Mouse (Mus musculus) ES-Bruce4 (cell line): ENCODE measurements around the gene Rabgap1. TPM values are rescaled to one million over a fixed set of nuclear protein-coding genes. Genes with fewer than 3 reads are reported as not detected.

Experiments used
- H3K27ac ChIP-seq: 2 replicates; pipeline ENCODE4 v1.5.1; 2012; ENCODE audit warnings: low read length, inconsistent platforms; ENCODE audit not compliant: insufficient read depth
- H3K27me3 ChIP-seq: 2 replicates; pipeline ENCODE4 v1.6.1; 2012; ENCODE audit warnings: mild to moderate bottlenecking, low read length, inconsistent platforms; ENCODE audit not compliant: control insufficient read depth, poor library complexity, insufficient read depth, severe bottlenecking
- H3K36me3 ChIP-seq: 2 replicates; pipeline ENCODE4 v1.6.1; 2012; ENCODE audit warnings: inconsistent platforms, mild to moderate bottlenecking, low read length, moderate library complexity; ENCODE audit not compliant: control insufficient read depth, poor library complexity, insufficient read depth, severe bottlenecking
- H3K4me1 ChIP-seq: one replicate; pipeline ENCODE4 v1.8.1; 2011; ENCODE audit warnings: low read length; ENCODE audit not compliant: control insufficient read depth, insufficient read depth
- H3K4me3 ChIP-seq: 2 replicates; pipeline ENCODE4 v1.5.1; 2011; ENCODE audit warnings: low read depth, mild to moderate bottlenecking, low read length
- H3K9ac ChIP-seq: 2 replicates; pipeline ENCODE4 v1.6.1; 2012; ENCODE audit warnings: low read depth, mild to moderate bottlenecking, inconsistent platforms; ENCODE audit not compliant: poor library complexity, severe bottlenecking
- H3K9me3 ChIP-seq: replicated peaks from 2 replicates; pipeline ENCODE4 v1.6.1; 2012; ENCODE audit warnings: mild to moderate bottlenecking, low read length, inconsistent platforms; ENCODE audit not compliant: control insufficient read depth, poor library complexity, insufficient read depth, severe bottlenecking
- CTCF ChIP-seq: IDR thresholded peaks from one replicate; pipeline ENCODE4 v1.8.1; 2011; ENCODE audit warnings: low read depth, low read length
- EP300 ChIP-seq: IDR thresholded peaks from 2 replicates; pipeline ENCODE4 v1.6.1; 2011; ENCODE audit warnings: low read depth, low read length; ENCODE audit not compliant: insufficient read depth
- POLR2A ChIP-seq: IDR thresholded peaks from one replicate; pipeline ENCODE4 v1.8.1; 2011; ENCODE audit warnings: low read length; ENCODE audit not compliant: insufficient read depth
- polyA plus RNA-seq: library from polyadenylated mRNA; stranded (reverse); fragments of >200 nt; gene quantifications from 2 replicates; pipeline ENCODE4 v1.2.4, GENCODE M21; 2011; ENCODE audit warnings: low read depth; ENCODE audit not compliant: missing spikeins, insufficient read depth, insufficient read length

Rabgap1 gene
- polyA plus RNA-seq, 1 experiment = 72.5 TPM

DNA sequence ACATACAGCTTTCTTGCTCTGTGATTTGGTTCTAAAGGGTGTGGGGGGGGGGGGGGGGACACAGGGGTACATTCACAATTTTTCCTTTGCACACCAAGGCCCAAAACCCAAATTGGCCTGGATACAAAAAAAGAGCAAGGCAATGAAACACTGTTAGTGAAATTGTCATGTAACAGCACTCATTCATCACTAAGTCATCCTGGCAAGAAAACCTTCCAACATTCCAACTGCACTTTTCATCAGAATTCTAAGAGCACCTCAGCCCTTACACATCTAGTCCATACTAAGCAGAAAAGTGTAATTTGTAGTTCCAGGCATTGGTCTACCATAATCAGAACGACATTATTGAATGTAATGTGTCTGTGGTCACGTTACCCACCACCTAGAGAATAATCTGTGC is 129.1 kb downstream of the Rabgap1 start:
- Histone ChIP-seq H3K36me3 (peaks cover 5% of the 10 kb centered on the region), H3K4me1 (no peaks in the 10 kb centered on the region), H3K4me3 (no peak overlapping the region), H3K9ac (no peak overlapping the region), H3K27ac (no peak overlapping the region), H3K27me3 (no peaks in the 10 kb centered on the region), H3K9me3 (no peaks in the 10 kb centered on the region)
- no peak for TF ChIP-seq CTCF
- TF ChIP-seq POLR2A = no peak
- TF ChIP-seq EP300 = no peak

DNA sequence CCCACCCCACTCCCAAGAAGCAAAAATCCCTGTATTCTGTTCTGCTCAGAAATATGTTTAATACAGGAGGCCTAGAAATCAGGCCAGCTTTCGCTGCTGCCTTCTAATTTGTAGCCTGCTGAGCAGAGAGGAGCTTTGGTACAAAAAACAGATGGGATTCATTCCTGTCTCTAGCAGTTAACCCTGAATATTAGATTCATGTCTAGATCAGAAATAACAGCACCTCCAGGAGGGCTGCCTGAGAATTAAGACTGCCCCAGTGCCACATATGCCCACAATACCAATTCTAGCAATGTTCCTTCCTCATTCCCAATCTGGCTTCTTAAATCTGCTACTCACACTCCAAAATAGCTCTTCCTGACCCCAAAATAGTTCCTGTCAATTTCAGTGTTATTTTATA is 133.6 kb downstream of the Rabgap1 start:
- TF ChIP-seq EP300 (no peak), POLR2A (no peak), CTCF (no peak)
- no peak overlapping the region for H3K27ac ChIP-seq

GRCm38 (mm10) chr2:37578185-37578584 is 135.1 kb downstream of the Rabgap1 start:
- Histone ChIP-seq H3K4me3 (no peak overlapping the region), H3K9me3 (no peaks in the 10 kb centered on the region), H3K27me3 (no peaks in the 10 kb centered on the region), H3K4me1 (no peaks in the 10 kb centered on the region), H3K36me3 (peaks cover 2% of the 10 kb centered on the region; the same call in 1 of the 2 replicates), H3K27ac (no peak overlapping the region), H3K9ac (no peak overlapping the region)
- TF ChIP-seq CTCF (no peak), EP300 (no peak), POLR2A (no peak)

More for the DNA sequence above, 133.6 kb downstream of the Rabgap1 start:
- Histone ChIP-seq H3K9me3 (no peaks in the 10 kb centered on the region), H3K9ac (no peak overlapping the region), H3K4me3 (no peak overlapping the region), H3K4me1 (no peaks in the 10 kb centered on the region), H3K27me3 (no peaks in the 10 kb centered on the region), H3K36me3 (peaks cover 2% of the 10 kb centered on the region; the same call in 1 of the 2 replicates)

DNA sequence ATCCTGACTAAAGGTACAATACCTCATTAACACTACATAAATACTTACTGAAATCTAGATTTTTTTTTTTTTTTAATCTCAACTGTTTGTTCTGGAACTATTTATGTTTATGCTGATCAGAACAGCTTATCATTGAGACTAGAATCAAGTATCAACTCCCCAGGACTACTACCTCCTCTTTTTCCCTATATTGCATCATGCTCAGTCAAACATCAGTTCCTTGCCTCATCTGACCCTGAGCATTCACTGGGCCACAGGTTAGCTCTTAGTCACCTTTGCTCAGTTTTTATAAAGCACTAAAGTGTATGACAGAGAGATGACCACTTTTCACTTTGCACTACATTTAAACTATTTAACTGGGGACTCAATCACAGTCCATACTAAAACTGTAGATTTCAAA is 144.8 kb downstream of the Rabgap1 start:
- Histone ChIP-seq H3K27ac (no peak overlapping the region), H3K9me3 (no peaks in the 10 kb centered on the region), H3K9ac (no peak overlapping the region), H3K4me1 (peaks cover 2% of the 10 kb centered on the region), H3K36me3 (peaks cover 8% of the 10 kb centered on the region), H3K4me3 (no peak overlapping the region), H3K27me3 (no peaks in the 10 kb centered on the region)
- TF ChIP-seq EP300 = no peak
- no peak for TF ChIP-seq CTCF
- no peak for TF ChIP-seq POLR2A

Other genes with a start within 250 kb of the Rabgap1 start
- gene Olfr366, start 231.7 kb upstream of the Rabgap1 start, polyA plus RNA-seq = not detected in 2 replicates
- gene Olfr368, start 116.8 kb upstream of the Rabgap1 start, polyA plus RNA-seq = not detected in 2 replicates
- 138 TPM in 2 replicates for gene Pdcl, start 83.9 kb upstream of the Rabgap1 start, polyA plus RNA-seq
- gene Rc3h2, start 20.4 kb upstream of the Rabgap1 start, polyA plus RNA-seq = 52.8 and 60.9 TPM in 2 replicates
- gene Zbtb26, start 144 bp upstream of the Rabgap1 start, polyA plus RNA-seq = 18.8 and 19.2 TPM in 2 replicates
- 13.8 and 15.1 TPM in 2 replicates for gene Zbtb6, start 108 bp upstream of the Rabgap1 start, polyA plus RNA-seq
- gene Gpr21, start 73.1 kb downstream of the Rabgap1 start, polyA plus RNA-seq = 5.8 and 6.5 TPM in 2 replicates